Mouse (Mus musculus) hindbrain, embryonic 14.5 days (tissue): Measurements from ENCODE around the gene Hspa1l. TPM values are rescaled to one million over a fixed set of nuclear protein-coding genes. Genes with fewer than 3 reads are reported as not detected.
A peak's percentile ranks its signal among the peaks of the same experiment; 100 is the strongest.
"Not testable (repeated sequence)": the region's sequence is repeated elsewhere in the genome, so short reads cannot be mapped to it uniquely, and the experiment has no call there.

Experiments used
- ATAC-seq: fragments of 200-750 bp; cut with Nextera tagmentation; 2 replicates; pipeline ENCODE4 v1.8.0; 2017; ENCODE audit warnings: moderate number of reproducible peaks, mild to moderate bottlenecking, moderate TSS enrichment, moderate library complexity; ENCODE audit not compliant: low FRiP score
- DNase-seq: peaks from one replicate; pipeline ENCODE4 v3.0.0-alpha.2; 2015; ENCODE audit warnings: low spot score
- H3K27ac ChIP-seq: fragments of 300-500 bp; sonication (generic); 2 replicates; pipeline ENCODE4 v1.5.1; 2014; ENCODE audit warnings: mild to moderate bottlenecking, moderate library complexity
- H3K27me3 ChIP-seq: fragments of 300-500 bp; sonication (generic); 2 replicates; pipeline ENCODE4 v1.6.1; 2014; ENCODE audit warnings: mild to moderate bottlenecking, low read length, mixed read lengths; ENCODE audit not compliant: control insufficient read depth, insufficient read depth
- H3K36me3 ChIP-seq: fragments of 300-500 bp; sonication (generic); replicated peaks from 2 replicates; pipeline ENCODE4 v1.6.1; 2014; ENCODE audit not compliant: control insufficient read depth, insufficient read depth
- H3K4me1 ChIP-seq: fragments of 300-500 bp; sonication (generic); replicated peaks from 2 replicates; pipeline ENCODE4 v1.6.1; 2014; ENCODE audit warnings: antibody characterized with exemption, low read length, mixed read lengths; ENCODE audit not compliant: control insufficient read depth, insufficient read depth
- H3K4me2 ChIP-seq: fragments of 300-500 bp; sonication (generic); replicated peaks from 2 replicates; pipeline ENCODE4 v1.6.1; 2014; ENCODE audit warnings: mild to moderate bottlenecking, moderate library complexity
- H3K4me3 ChIP-seq: fragments of 300-500 bp; sonication (generic); replicated peaks from 2 replicates; pipeline ENCODE4 v1.5.1; 2014; ENCODE audit warnings: mild to moderate bottlenecking, low read length
- H3K9ac ChIP-seq: fragments of 300-500 bp; sonication (generic); 2 replicates; pipeline ENCODE4 v1.6.1; 2014
- H3K9me3 ChIP-seq: fragments of 300-500 bp; sonication (generic); 2 replicates; pipeline ENCODE4 v1.6.1; 2016; ENCODE audit warnings: low read length; ENCODE audit not compliant: control insufficient read depth
- WGBS: fragments of 180-500 bp; shearing (Covaris S2); extraction: QIAGEN DNeasy Blood & Tissue Kit; methylation state at CpG from one replicate; pipeline ENCODE4 v1.1.7; 2014; 5-methylcytosine and 5-hydroxymethylcytosine counted together
- polyA plus RNA-seq: library from polyadenylated mRNA; unstranded; fragments of >200 nt; fragmentation: Nextera tagmentation; extraction: Ambion mirVana; gene quantifications from 2 replicates; pipeline ENCODE4 v1.2.1, GENCODE M21; 2014

Hspa1l gene
- polyA plus RNA-seq, 1 experiment from 2014 or later, result 1.9 TPM

- Histone ChIP-seq H3K9ac (peak overlapping the region; percentile 92), H3K4me2 (peak overlapping the region; percentile 100), H3K4me3 (peak overlapping the region; percentile 92), H3K27ac (peak overlapping the region; percentile 96), H3K4me1 (peaks cover 17% of the 10 kb centered on the region)
- ATAC-seq, H3K27me3 ChIP-seq, H3K9me3 ChIP-seq, H3K36me3 ChIP-seq, DNase-seq: not testable (repeated sequence)
- 25% methylated on average over 28 of the region's 32 CpGs for WGBS
Observed at GRCm38 (mm10) chr17:34999871-35000716, 27.6 kb downstream of the Hspa1l start.

GRCm38 (mm10) chr17:35000717-35001451 lies 28.4 kb downstream of the Hspa1l start, which contains the start of gene Vars:
TSS of gene Vars (plus strand) at chr17:35000987.
- Histone ChIP-seq H3K9ac (peak within 1 kb of the TSS; percentile 92), H3K9me3 (no peaks in the 10 kb centered on the region), H3K36me3 (peaks cover 18% of the 10 kb centered on the region), H3K4me2 (peak within 1 kb of the TSS; percentile 100), H3K27ac (peak within 1 kb of the TSS; percentile 96), H3K4me3 (peak within 1 kb of the TSS; percentile 92), H3K27me3 (no peaks in the 10 kb centered on the region), H3K4me1 (peaks cover 17% of the 10 kb centered on the region)
- DNase-seq (peak; percentile 81), ATAC-seq (peak; percentile 88)
- under 1% methylated on average over 66 of the region's 83 CpGs for WGBS

- H3K9me3 ChIP-seq, result no peaks in the 10 kb centered on the region
- peak; percentile 25 for DNase-seq
- ATAC-seq, result no peak; the same call in 1 of the 2 replicates
- no peaks in the 10 kb centered on the region for H3K27me3 ChIP-seq
- peak overlapping the region; percentile 96 for H3K27ac ChIP-seq
- H3K4me2 ChIP-seq, result peak overlapping the region; percentile 100
- H3K4me3 ChIP-seq, result peak overlapping the region; percentile 92
- under 1% methylated on average over 35 of the region's 35 CpGs for WGBS
- H3K4me1 ChIP-seq, result peaks cover 17% of the 10 kb centered on the region
- H3K9ac ChIP-seq, result peak overlapping the region; percentile 92
- H3K36me3 ChIP-seq, result peaks cover 23% of the 10 kb centered on the region
Observed at GRCm38 (mm10) chr17:35001452-35002152, 29.1 kb downstream of the Hspa1l start.

- H3K27ac ChIP-seq, result no peak overlapping the region
- H3K9ac ChIP-seq, result peak overlapping the region; percentile 92
- H3K4me1 ChIP-seq, result peaks cover 17% of the 10 kb centered on the region
- H3K27me3 ChIP-seq, result no peaks in the 10 kb centered on the region
- peak overlapping the region; percentile 92 for H3K4me3 ChIP-seq
- DNase-seq (no peak), ATAC-seq (no peak)
- H3K9me3 ChIP-seq, result no peaks in the 10 kb centered on the region
- WGBS, result 14% methylated on average over 12 of the region's 12 CpGs
- peaks cover 30% of the 10 kb centered on the region for H3K36me3 ChIP-seq
- H3K4me2 ChIP-seq, result peak overlapping the region; percentile 100
Observed at GRCm38 (mm10) chr17:35002153-35002865, 29.8 kb downstream of the Hspa1l start.

- H3K36me3 ChIP-seq, result peaks cover 39% of the 10 kb centered on the region
- no peaks in the 10 kb centered on the region for H3K9me3 ChIP-seq
- ATAC-seq (no peak), DNase-seq (no peak)
- peak overlapping the region; percentile 100 for H3K4me2 ChIP-seq
- H3K4me3 ChIP-seq, result no peak overlapping the region
- 72% methylated on average over 9 of the region's 9 CpGs for WGBS
- peaks cover 17% of the 10 kb centered on the region for H3K4me1 ChIP-seq
- H3K27me3 ChIP-seq, result no peaks in the 10 kb centered on the region
- H3K9ac ChIP-seq, result peak overlapping the region; percentile 92; the same call in 1 of the 2 replicates
- H3K27ac ChIP-seq, result no peak overlapping the region
Observed at GRCm38 (mm10) chr17:35003022-35003838, 30.7 kb downstream of the Hspa1l start.

GRCm38 (mm10) chr17:35004075-35004717 lies 31.7 kb downstream of the Hspa1l start:
- no peak overlapping the region for H3K27ac ChIP-seq
- H3K27me3 ChIP-seq, result no peaks in the 10 kb centered on the region
- DNase-seq (no peak), ATAC-seq (no peak)
- H3K9me3 ChIP-seq, result no peaks in the 10 kb centered on the region
- no peak overlapping the region for H3K4me3 ChIP-seq
- 96% methylated on average over 17 of the region's 17 CpGs for WGBS
- no peak overlapping the region for H3K9ac ChIP-seq
- H3K4me1 ChIP-seq, result peaks cover 17% of the 10 kb centered on the region
- peaks cover 49% of the 10 kb centered on the region for H3K36me3 ChIP-seq
- H3K4me2 ChIP-seq, result no peak overlapping the region

- Histone ChIP-seq H3K9me3 (no peaks in the 10 kb centered on the region), H3K4me1 (peaks cover 17% of the 10 kb centered on the region), H3K4me3 (no peak overlapping the region), H3K4me2 (no peak overlapping the region), H3K27ac (no peak overlapping the region), H3K36me3 (peaks cover 58% of the 10 kb centered on the region), H3K27me3 (no peaks in the 10 kb centered on the region), H3K9ac (no peak overlapping the region)
- DNase-seq (no peak), ATAC-seq (no peak)
- WGBS, result 96% methylated on average over 10 of the region's 10 CpGs
Observed at GRCm38 (mm10) chr17:35005158-35005557, 32.7 kb downstream of the Hspa1l start.

- H3K9ac ChIP-seq, H3K4me2 ChIP-seq, H3K27ac ChIP-seq, H3K27me3 ChIP-seq, ATAC-seq, DNase-seq, H3K9me3 ChIP-seq, H3K4me3 ChIP-seq: not testable (repeated sequence)
- Histone ChIP-seq H3K4me1 (peaks cover 17% of the 10 kb centered on the region), H3K36me3 (peaks cover 66% of the 10 kb centered on the region)
- 95% methylated on average over 4 of the region's 5 CpGs for WGBS
Observed at GRCm38 (mm10) chr17:35005902-35006301, 33.4 kb downstream of the Hspa1l start.
